Mouse (Mus musculus) testis, adult 2 months (tissue): ENCODE data around the gene C330021F23Rik. TPM values are rescaled to one million over a fixed set of nuclear protein-coding genes. Genes with fewer than 3 reads are reported as not detected.
A peak's percentile ranks its signal among the peaks of the same experiment; 100 is the strongest.

Experiments used
- H3K27ac ChIP-seq: fragments of 200-500 bp; 2 replicates; pipeline ENCODE4 v1.5.1; 2012; ENCODE audit warnings: low read depth, low read length; ENCODE audit not compliant: control insufficient read depth, insufficient read depth
- H3K27me3 ChIP-seq: fragments of 200-500 bp; 2 replicates; pipeline ENCODE4 v1.6.1; 2012; ENCODE audit warnings: mild to moderate bottlenecking, low read length, moderate library complexity; ENCODE audit not compliant: control insufficient read depth, insufficient read depth
- H3K36me3 ChIP-seq: fragments of 200-500 bp; 2 replicates; pipeline ENCODE4 v1.6.1; 2012; ENCODE audit warnings: mild to moderate bottlenecking, low read length; ENCODE audit not compliant: control insufficient read depth, insufficient read depth
- H3K4me1 ChIP-seq: fragments of 200-500 bp; 2 replicates; pipeline ENCODE4 v1.6.1; 2012; ENCODE audit warnings: low read length; ENCODE audit not compliant: control insufficient read depth, insufficient read depth
- H3K4me3 ChIP-seq: fragments of 200-500 bp; 2 replicates; pipeline ENCODE4 v1.5.1; 2012; ENCODE audit warnings: low read depth, mild to moderate bottlenecking, low read length, moderate library complexity, mixed read lengths; ENCODE audit not compliant: control insufficient read depth
- CTCF ChIP-seq: fragments of 200-500 bp; IDR thresholded peaks from 2 replicates; pipeline ENCODE4 v1.5.1; 2012; ENCODE audit warnings: low read depth, mild to moderate bottlenecking, inconsistent platforms, low read length, moderate library complexity; ENCODE audit not compliant: control insufficient read depth, insufficient read depth, insufficient replicate concordance
- POLR2A ChIP-seq: fragments of 200-500 bp; IDR thresholded peaks from 2 replicates; pipeline ENCODE4 v1.6.1; 2012; ENCODE audit warnings: low read depth, mild to moderate bottlenecking, inconsistent platforms, low read length, moderate library complexity; ENCODE audit not compliant: control insufficient read depth
- polyA plus RNA-seq: library from polyadenylated mRNA; depleted of rRNA; stranded (reverse); fragments of >200 nt; gene quantifications from 2 replicates; pipeline ENCODE4 v1.2.3, GENCODE M21; 2012

C330021F23Rik gene
- polyA plus RNA-seq, 1 experiment, result not detected

DNA sequence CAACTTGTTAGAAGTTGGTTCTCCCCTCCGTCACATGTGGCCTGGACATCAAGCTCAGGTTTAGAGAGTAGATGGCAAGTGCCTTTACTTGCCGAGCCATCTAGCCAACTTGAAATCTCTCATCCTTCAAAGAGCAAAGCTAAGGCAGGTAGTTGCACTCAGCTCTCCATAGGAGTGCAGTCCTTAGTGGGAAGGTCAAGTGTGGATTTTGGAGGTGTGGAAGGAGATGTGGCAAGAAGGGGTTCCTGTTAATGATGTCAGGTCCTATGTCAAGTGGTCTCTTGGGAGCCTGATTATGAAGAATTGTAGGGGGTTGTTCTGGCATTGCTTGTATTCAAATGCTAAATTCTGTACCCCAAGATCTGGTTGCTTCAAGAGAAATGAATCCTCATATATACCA is 26.7 kb downstream of the C330021F23Rik start:
- no peak for TF ChIP-seq CTCF
- Histone ChIP-seq H3K36me3 (no peaks in the 10 kb centered on the region), H3K27me3 (no peaks in the 10 kb centered on the region), H3K27ac (no peak overlapping the region), H3K4me1 (no peaks in the 10 kb centered on the region), H3K4me3 (no peak overlapping the region)

DNA sequence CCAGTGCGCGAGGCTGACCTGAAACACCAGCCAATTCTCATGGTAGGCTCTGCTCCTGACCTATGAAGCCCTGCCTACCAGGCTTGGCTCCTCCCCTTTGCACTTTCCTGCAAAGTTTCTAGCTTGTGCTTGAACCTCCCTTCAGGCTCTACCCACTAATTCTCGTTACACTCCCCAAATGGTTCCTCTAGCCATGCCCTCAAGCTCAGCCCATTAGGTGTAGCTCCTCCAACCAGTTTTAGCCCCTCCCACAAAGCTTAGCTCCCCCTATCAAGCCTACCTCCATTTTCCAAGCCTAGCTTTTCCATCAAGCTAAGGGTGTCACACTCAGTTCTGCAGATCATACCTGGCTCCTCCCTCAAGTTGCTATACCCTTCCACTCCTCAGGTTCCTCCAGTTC is 30.3 kb downstream of the C330021F23Rik start:
- Histone ChIP-seq H3K4me1 (no peaks in the 10 kb centered on the region), H3K4me3 (no peak overlapping the region), H3K36me3 (no peaks in the 10 kb centered on the region), H3K27me3 (no peaks in the 10 kb centered on the region), H3K27ac (no peak overlapping the region)
- no peak for TF ChIP-seq CTCF
- TF ChIP-seq POLR2A, result no peak

DNA sequence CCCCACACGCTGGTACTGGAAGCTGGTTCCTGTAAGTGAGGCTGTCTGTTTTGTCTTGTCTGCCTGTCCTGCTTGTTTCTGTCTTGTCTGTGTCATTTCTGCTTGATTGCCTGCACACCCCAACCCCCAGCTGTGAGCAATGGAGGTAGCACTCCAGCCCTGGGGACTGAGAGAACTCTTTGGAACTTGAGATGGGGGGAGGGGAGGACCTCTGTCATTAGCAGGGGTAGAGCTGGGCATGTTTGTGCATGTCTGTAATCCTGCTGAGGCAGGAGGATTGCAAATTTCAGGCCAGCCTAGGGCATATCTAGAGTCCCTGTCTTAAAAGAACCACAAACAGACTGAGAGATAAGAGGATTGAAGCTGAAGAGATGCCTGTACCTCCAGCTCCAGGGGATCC is 31.4 kb downstream of the C330021F23Rik start:
- Histone ChIP-seq H3K36me3 (no peaks in the 10 kb centered on the region), H3K27me3 (no peaks in the 10 kb centered on the region), H3K4me3 (no peak overlapping the region), H3K27ac (no peak overlapping the region), H3K4me1 (no peaks in the 10 kb centered on the region)
- TF ChIP-seq POLR2A, result no peak
- TF ChIP-seq CTCF, result no peak

GRCm38 (mm10) chr8:3600401-3600800 is 32.6 kb downstream of the C330021F23Rik start:
- H3K27ac ChIP-seq, result no peak overlapping the region
- no peaks in the 10 kb centered on the region for H3K4me1 ChIP-seq
- TF ChIP-seq CTCF (no peak), POLR2A (no peak)
- H3K27me3 ChIP-seq, result no peaks in the 10 kb centered on the region
- no peak overlapping the region for H3K4me3 ChIP-seq
- no peaks in the 10 kb centered on the region for H3K36me3 ChIP-seq

DNA sequence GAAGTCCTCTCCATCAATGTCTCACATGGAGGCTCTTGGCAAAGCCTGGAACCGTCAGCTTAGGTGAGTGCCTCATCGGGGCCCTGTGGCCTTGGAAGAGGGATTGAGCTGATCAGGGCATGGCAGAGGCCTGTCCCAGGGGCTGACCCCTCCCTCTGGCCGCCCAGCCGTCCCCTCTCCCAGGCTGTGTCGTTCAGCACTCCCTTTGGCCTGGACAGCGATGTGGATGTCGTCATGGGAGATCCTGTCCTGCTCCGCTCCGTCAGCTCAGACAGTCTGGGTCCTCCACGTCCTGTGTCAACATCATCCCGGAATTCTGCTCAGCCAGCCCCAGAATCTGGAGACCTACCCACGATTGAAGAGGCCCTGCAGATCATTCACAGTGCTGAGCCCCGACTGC is 35.6 kb downstream of the C330021F23Rik start:
- Histone ChIP-seq H3K36me3 (no peaks in the 10 kb centered on the region), H3K27me3 (no peaks in the 10 kb centered on the region), H3K27ac (no peak overlapping the region), H3K4me1 (no peaks in the 10 kb centered on the region), H3K4me3 (peak overlapping the region; percentile 14; the same call in 1 of the 2 replicates)
- TF ChIP-seq POLR2A (no peak), CTCF (no peak)

- Histone ChIP-seq H3K36me3 (peaks cover 4% of the 10 kb centered on the region; the same call in 1 of the 2 replicates), H3K27me3 (no peaks in the 10 kb centered on the region), H3K27ac (no peak overlapping the region), H3K4me3 (no peak overlapping the region), H3K4me1 (no peaks in the 10 kb centered on the region)
- no peak for TF ChIP-seq POLR2A
- no peak for TF ChIP-seq CTCF
Observed at GRCm38 (mm10) chr8:3606593-3606992, 38.8 kb downstream of the C330021F23Rik start.

DNA sequence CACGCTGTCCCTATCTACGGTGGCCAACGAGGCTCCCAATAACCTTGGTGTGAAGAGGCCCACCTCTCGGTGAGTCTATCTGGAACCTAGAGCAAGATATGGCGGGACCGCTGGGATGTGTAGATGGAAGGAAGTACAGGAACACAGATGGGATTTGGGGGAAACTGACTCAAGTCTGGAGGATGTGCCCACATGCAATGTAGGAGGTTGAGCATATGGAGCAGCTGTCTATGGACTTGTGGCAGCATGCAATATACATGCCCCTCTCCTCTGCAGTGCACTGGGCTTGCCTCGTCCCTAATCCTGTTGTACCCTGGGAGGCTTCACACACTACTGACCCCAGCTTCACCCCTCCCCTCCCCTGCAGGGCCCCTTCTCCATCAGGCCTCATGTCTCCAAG is 40.0 kb downstream of the C330021F23Rik start:
- TF ChIP-seq POLR2A, result no peak
- TF ChIP-seq CTCF, result no peak
- Histone ChIP-seq H3K4me3 (no peak overlapping the region), H3K27me3 (no peaks in the 10 kb centered on the region), H3K36me3 (peaks cover 4% of the 10 kb centered on the region), H3K27ac (no peak overlapping the region), H3K4me1 (no peaks in the 10 kb centered on the region)
